Mouse (Mus musculus): Measurements from ENCODE around the gene Actr10.

Gene Actr10

DNA sequence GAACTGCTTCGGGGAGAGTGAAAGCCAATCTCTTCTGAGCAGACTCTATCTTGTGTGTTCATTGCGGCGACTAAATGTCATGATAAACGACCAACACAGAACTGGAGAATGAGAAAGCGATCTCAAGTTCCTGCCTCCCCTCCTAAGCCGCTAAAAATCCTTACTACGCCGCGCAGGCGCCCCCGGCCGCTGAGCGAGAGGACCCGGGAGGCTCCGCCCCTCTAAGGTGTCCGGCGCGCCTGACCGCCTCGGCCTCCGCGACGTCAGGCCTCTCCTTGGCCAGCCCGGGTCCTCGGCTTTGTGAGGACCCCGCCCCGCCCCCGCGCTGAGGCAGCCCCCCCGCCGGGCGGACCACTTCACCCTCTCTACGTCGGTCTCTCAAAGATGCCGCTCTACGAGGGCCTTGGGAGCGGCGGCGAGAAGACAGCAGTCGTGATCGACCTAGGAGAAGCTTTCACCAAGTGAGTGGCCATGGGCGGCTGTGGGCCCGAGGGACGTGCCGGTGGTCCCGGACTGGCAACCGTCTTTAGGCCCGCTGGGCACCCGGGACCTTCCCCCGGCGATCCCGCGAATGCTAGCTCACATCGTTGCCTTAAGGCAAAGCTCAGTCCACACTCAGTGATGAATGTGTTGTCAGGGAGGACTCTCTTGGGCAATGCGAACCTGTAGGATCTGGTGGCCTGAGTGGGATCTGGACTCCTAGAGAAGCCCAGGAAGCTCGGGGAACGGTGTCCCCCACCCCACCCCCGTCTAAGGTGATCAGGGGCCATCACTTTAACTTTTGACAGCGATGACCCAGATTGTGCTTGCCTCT is at the start of gene Actr10:
TSS of gene Actr10 (plus strand) at position 287 of the 814 bp plus-strand sequence.
- peak; percentile 89 for DNase-seq (ENCODE audit: low read depth, low spot score)

GRCm38 (mm10) chr12:70890405-70890804 is 47.3 kb upstream of the Actr10 start:
- no peak for DNase-seq (ENCODE audit: low read depth, low spot score)

- no peak for DNase-seq (ENCODE audit: low read depth, low spot score)
Measured at GRCm38 (mm10) chr12:70890874-70891470, 46.7 kb upstream of the Actr10 start.

DNA sequence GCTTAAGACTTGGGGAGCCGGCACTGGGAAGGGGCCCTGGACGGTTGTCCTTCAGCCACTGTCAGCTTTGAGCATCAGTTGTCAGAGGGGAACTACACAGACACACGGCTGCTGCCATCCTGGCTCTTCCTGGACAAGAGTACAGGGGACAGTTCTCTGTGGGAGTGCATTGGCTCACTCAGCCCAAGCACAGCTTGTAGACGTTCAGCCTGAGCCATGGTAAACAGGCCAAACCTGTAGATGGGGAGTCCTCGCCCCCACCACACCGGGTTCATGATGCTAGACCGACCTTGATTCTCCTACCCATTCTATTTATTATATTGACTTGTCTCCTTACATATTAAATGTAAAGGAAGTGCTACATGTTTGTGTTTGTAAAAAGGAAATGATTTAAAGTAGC is 42.4 kb upstream of the Actr10 start:
- no peak for DNase-seq (ENCODE audit: low read depth, low spot score)

DNA sequence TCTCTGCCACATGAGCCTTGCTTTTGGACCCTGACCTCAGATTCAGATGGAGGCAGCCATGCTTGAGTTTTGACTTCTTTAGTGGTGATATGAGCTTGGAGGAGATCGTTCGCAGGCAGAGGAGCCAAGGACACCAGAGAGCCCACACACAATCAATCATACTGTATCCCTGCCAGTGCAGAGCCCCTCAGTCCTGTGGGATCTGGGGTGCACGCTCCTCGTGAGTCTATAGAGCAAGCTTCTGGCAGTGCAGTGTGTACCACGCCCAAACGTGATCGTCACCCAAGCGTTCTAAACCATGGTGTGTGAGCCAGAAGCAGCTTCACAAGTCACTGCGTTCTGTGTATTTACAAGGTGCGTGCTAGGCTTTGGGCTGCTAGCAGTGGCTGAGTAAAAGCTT is 41.6 kb upstream of the Actr10 start:
- no peak for DNase-seq (ENCODE audit: low read depth, low spot score)

DNA sequence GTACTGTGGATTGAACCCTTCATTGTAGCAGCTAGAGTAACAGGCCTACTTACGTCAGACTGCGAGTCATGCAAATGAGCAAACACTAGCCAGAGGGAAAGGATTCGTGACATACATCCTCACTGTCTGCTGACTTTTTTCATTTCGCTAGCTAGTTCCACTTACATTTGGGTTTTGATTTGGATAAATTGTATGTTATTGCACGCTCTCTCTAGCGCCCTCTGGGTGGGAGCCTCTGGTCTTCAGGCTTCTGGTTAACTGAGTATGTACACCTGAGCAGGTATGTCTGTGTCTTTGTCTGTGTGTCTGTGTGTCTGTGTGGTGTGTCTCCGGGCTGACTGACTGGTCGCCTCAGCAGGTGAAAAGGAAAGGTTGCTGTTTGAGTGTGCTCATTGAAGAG is 40.2 kb upstream of the Actr10 start:
- no peak for DNase-seq (ENCODE audit: low read depth, low spot score)

GRCm38 (mm10) chr12:70898450-70898849 is 39.2 kb upstream of the Actr10 start:
- DNase-seq (ENCODE audit: low read depth, low spot score), result no peak

GRCm38 (mm10) chr12:70904471-70904870 is 33.2 kb upstream of the Actr10 start:
- no peak for DNase-seq (ENCODE audit: low read depth, low spot score)

DNA sequence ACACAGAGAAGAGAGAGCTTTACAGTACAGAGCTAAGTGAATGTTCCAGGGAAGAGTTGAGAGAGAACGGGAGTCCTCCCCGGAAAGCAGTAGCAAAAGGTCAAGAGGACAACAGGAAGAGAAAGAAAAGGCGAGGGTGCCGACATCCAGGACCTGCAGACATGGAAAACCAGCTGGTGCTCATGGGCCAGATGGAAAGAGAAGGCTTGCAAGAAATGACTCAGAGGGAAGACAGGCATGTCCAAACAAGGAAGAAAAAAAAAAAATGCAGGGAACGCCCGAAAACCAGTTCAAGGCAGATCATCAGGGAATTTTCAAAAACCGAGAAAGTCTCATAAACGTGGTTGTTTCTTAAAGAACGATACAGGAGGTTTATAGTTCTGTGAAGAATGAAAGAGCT is 30.8 kb upstream of the Actr10 start:
- peak; percentile 68 for DNase-seq (ENCODE audit: low read depth, low spot score)

GRCm38 (mm10) chr12:70907651-70908050 is 30.0 kb upstream of the Actr10 start:
- no peak for DNase-seq (ENCODE audit: low read depth, low spot score)

DNA sequence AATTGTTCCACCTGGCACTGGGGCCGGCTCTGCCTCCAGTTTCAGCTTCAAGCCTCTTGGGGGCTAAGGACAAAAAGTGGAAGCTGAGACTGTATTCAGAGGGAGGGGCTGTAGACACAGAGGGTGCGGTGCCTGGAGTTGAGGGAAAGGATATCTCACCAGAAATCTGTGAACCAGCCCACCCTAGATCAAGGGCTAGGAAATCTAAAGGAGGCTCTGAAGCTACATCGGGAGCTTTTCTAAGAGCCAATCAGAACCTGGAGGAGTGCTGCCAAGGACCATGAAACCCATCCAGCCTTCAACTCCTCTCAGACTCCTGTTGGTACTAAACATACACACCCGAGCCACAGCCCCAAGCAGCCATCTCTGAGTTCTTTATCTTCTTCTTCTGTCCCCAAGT is 29.6 kb upstream of the Actr10 start:
- DNase-seq (ENCODE audit: low read depth, low spot score), result no peak

- DNase-seq (ENCODE audit: low read depth, low spot score), result peak; percentile 81
Measured at GRCm38 (mm10) chr12:70910241-70910720, 27.4 kb upstream of the Actr10 start.

- peak; percentile 80 for DNase-seq (ENCODE audit: low read depth, low spot score)
Measured at GRCm38 (mm10) chr12:70911029-70911428, 26.6 kb upstream of the Actr10 start.

DNA sequence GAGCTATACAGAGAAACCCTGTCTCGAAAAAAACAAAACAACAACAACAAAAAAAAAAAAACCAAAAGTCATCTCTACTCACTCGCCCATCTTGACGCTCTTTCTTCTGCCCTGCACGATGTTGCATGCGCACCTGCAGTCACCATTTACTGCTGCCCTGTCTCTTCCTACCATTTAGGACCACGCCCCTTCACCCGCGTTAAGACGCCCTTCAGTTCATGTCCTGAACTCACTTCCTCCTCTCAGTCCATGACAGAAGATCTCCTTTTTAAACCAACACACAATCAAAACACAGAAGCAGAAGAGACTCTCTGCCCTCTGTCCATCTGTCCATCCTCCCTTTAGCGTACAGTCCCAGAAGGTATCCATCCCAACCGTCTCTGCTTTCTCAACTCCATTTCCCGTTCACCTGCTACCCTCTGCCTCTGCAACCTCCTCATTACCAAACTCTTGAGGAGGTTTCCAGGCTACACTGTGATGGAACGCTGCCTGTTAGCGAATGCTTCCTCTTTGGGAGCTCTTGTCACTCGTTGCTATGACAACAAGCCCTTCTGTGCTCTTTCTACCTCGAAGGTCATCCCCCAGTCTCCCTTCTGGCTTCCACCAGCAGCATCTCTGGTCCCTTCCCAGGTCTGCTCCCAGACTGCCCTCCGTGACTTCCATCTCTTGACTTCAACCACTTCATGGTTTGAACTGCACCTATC is 25.8 kb upstream of the Actr10 start:
- DNase-seq (ENCODE audit: low read depth, low spot score), result no peak

DNA sequence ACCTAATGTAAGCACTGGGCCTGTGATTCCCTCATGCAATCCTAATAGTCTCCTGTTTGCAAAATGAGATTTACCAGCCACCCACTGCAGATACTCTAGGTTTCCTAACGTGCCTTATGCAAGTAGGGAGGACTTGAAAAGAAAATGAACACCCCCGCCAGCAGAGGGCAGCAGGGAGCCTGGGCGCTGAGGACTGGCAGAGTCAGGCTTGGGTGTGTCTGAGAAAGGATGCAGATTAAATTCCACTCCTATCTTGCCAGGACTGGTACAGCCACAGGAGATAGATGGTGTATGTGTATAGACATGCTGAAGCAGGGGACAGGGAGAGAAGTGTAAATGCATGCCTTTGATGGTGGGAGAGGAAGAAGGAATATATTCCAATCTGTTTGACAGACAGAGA is 24.2 kb upstream of the Actr10 start:
- DNase-seq (ENCODE audit: low read depth, low spot score), result peak; percentile 77

GRCm38 (mm10) chr12:70914387-70914786 is 23.3 kb upstream of the Actr10 start:
- no peak for DNase-seq (ENCODE audit: low read depth, low spot score)

DNA sequence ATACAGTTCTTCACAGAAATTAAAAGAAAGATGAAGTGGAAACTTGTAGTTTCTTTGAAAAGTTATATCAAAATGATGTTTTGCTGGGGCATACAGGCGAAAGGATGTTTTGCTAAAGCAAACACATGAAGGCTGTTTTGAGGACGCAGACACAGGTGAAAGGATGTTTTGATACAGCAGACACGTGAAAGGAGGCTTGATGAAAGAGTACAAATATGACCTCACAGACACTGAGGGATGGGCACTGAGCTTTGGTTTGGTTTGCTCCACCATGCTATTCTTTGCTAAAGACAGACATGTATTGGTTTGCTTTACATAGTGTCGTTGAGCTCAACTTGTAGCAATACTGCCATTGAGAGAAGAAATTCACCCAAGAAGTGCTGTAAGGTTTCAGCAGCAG is 7.9 kb upstream of the Actr10 start:
- DNase-seq (ENCODE audit: low read depth, low spot score), result no peak

DNA sequence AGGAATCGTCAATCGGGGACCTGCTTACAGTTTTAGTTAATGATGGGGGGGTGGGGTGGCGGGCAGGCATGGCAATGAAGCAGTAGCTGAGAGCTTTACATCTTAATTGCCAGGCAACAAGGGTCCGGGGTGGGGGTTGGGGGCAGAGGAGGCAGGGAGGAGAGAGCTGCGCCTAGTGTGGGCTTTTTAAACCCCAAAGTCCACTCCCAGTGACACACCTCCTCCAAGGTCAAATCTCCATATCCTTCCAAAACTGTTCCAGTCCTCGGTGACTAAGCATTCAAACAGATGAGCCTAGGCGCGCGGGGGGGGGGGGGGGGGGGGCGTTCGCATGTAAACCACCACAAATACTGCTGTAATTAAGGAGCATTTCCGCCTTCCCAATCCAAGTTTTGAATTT is 507 bp upstream of the Actr10 start:
- no peak for DNase-seq (ENCODE audit: low read depth, low spot score)

- DNase-seq (ENCODE audit: low read depth, low spot score), result no peak
Measured at GRCm38 (mm10) chr12:70940806-70941205, 3.1 kb downstream of the Actr10 start.

DNA sequence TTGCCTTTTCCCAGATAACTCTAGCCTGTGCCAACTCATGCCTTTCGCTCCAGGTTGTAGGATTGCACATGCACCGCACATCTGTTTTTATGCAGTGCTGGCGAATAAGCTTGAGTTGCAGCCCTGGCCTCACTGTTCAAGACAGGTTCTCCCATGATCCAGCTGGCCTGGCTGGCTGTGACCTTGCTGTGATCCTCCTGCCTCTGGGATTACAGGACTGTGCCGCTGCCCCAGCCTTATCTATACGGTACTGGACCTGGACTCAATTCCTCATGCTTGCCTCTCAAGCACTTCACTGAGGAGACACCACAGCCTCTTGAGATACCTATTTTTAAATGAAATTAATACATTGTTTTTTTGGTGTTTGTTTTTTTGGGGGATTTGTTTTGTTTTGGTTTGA is 6.5 kb downstream of the Actr10 start:
- no peak for DNase-seq (ENCODE audit: low read depth, low spot score)

DNA sequence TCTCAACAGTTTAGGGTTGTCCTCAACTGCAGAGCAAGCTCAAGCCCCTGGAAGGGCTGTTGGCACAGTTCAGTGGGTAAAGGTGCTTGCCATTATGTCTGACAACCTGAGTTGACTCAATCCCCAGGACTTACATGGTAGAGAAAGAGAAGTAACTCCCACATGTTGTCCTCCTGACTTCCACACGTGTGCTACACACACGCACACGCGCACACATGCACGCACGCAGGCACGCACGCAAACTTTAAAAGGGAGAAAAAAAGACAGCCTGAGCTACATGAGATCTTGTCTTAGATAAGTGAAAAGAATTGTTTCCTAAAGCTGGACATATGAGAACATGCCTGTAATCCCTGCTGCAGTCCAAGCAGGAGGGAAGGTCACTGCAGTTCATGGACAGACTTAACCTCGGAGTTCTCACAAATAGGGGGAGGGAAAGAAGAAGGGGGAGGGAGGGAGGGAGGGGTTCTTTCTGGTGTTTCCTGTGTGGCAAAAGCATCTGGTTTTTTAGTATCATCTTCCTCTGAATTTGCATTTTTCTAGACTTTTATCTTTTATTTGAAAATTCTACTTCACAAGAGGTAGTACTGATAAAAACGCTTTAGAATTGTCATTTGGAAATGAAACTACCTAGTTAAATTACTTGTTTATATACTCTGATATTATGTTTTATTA is 9.1 kb downstream of the Actr10 start:
- DNase-seq (ENCODE audit: low read depth, low spot score), result no peak

GRCm38 (mm10) chr12:70958640-70959039 is 21.0 kb downstream of the Actr10 start:
- DNase-seq (ENCODE audit: low read depth, low spot score), result no peak
